Mouse (Mus musculus) hindbrain, embryonic 16.5 days (tissue): ENCODE measurements around the gene Foxa1. TPM values are rescaled to one million over a fixed set of nuclear protein-coding genes. Genes with fewer than 3 reads are reported as not detected.

Experiments used
- ATAC-seq: fragments of 200-750 bp; cut with Nextera tagmentation; 2 replicates; pipeline ENCODE4 v1.8.0; 2017; ENCODE audit warnings: moderate TSS enrichment, moderate library complexity
- H3K27ac ChIP-seq: fragments of 300-500 bp; sonication (generic); 2 replicates; pipeline ENCODE4 v1.5.1; 2014; ENCODE audit warnings: low read depth, mild to moderate bottlenecking, control low read depth, low read length, moderate library complexity
- H3K27me3 ChIP-seq: fragments of 300-500 bp; sonication (generic); replicated peaks from 2 replicates; pipeline ENCODE4 v1.6.1; 2014; ENCODE audit warnings: low read length; ENCODE audit not compliant: control insufficient read depth, insufficient read depth
- H3K36me3 ChIP-seq: fragments of 300-500 bp; sonication (generic); 2 replicates; pipeline ENCODE4 v1.6.1; 2014; ENCODE audit warnings: mild to moderate bottlenecking, low read length, moderate library complexity, mixed read lengths; ENCODE audit not compliant: control insufficient read depth, insufficient read depth
- H3K4me1 ChIP-seq: fragments of 300-500 bp; sonication (generic); 2 replicates; pipeline ENCODE4 v1.6.1; 2014; ENCODE audit warnings: low read depth, low read length; ENCODE audit not compliant: control insufficient read depth, insufficient read depth
- H3K4me2 ChIP-seq: fragments of 300-500 bp; sonication (generic); 2 replicates; pipeline ENCODE4 v1.6.1; 2014; ENCODE audit warnings: mild to moderate bottlenecking, low read length, control low read depth, moderate library complexity
- H3K4me3 ChIP-seq: fragments of 300-500 bp; sonication (generic); 2 replicates; pipeline ENCODE4 v1.5.1; 2014; ENCODE audit warnings: mild to moderate bottlenecking, low read length, control low read depth, moderate library complexity
- H3K9ac ChIP-seq: fragments of 300-500 bp; sonication (generic); 2 replicates; pipeline ENCODE4 v1.6.1; 2014; ENCODE audit warnings: low read depth, mild to moderate bottlenecking, control low read depth, low read length, moderate library complexity
- H3K9me3 ChIP-seq: fragments of 300-500 bp; sonication (generic); 2 replicates; pipeline ENCODE4 v1.6.1; 2014; ENCODE audit warnings: mild to moderate bottlenecking, low read length, moderate library complexity; ENCODE audit not compliant: control insufficient read depth
- WGBS: fragments of 180-500 bp; shearing (Covaris S2); extraction: QIAGEN DNeasy Blood & Tissue Kit; methylation state at CpG from one replicate; pipeline ENCODE4 v1.1.7; 2014; 5-methylcytosine and 5-hydroxymethylcytosine counted together
- polyA plus RNA-seq: library from polyadenylated mRNA; unstranded; fragments of >200 nt; fragmentation: Nextera tagmentation; extraction: Ambion mirVana; gene quantifications from 2 replicates; pipeline ENCODE4 v1.2.1, GENCODE M21; 2015

Gene Foxa1
- polyA plus RNA-seq, 1 experiment from 2014 or later: 0.18 TPM

DNA sequence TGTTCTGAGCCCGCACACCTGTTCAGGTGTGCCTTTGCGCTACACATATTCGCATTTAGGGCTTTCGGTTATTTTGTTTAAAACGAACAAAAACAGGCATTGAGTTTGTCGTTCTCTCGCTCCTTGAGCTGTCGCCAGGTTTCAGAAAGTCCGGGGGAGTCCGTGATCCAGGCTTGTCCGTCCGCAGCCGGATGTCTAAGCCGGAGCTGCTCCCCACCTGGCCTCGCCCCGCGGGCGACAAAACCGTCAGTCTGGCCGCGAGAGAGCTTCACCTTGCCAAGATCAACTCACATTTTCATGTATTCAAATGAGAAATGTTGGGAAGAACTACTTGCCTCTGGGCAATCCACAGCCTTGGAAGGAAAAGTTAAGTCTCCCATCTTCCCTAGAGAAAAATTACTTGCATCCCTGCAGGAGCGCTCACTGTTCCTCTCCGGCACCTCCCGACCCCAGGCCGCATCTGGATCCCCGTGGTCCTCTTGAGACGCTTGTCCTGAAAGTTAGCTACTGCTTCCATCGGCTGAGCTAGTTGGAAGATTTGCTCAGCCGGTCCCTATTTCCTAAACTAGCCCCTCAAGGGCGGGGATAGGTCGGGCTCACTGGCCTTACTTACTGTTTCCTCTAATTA is 3.6 kb upstream of the Foxa1 start:
- WGBS: 1% methylated on average over 31 of the region's 31 CpGs
- H3K4me2 ChIP-seq: no peak overlapping the region
- H3K27me3 ChIP-seq: peaks cover 88% of the 10 kb centered on the region
- H3K4me1 ChIP-seq: peaks cover 9% of the 10 kb centered on the region
- H3K4me3 ChIP-seq: no peak overlapping the region
- H3K9me3 ChIP-seq: peaks cover 2% of the 10 kb centered on the region; the same call in 1 of the 2 replicates
- H3K36me3 ChIP-seq: no peaks in the 10 kb centered on the region
- ATAC-seq: no peak
- H3K9ac ChIP-seq: no peak overlapping the region
- H3K27ac ChIP-seq: no peak overlapping the region

DNA sequence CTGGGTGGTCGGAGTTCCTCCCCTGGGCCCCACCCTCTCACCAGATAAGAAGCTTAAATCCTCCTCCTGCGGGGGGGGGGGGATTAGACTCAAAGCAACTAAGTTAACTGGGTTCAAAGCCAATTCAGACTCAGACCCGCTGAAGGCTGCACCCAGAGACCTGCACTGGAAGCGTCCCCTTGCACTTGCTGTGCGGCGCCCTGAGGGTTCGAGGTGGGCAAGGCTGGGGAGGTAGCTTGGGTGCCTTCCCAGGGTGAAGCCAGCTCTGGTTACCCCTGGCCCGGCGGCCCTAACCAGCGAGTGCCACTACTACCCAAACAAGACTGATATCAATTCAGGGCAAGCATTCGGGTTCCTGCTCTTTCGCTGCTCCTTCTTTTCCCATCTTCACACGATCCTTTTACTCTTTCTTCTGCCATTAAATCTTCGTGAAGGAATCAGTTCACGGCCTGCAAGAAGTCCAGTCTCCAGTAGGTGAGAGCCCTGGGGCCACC is 3.0 kb upstream of the Foxa1 start:
- Histone ChIP-seq H3K27ac (no peak overlapping the region), H3K36me3 (no peaks in the 10 kb centered on the region), H3K4me2 (no peak overlapping the region), H3K9me3 (peaks cover 2% of the 10 kb centered on the region; the same call in 1 of the 2 replicates), H3K9ac (no peak overlapping the region), H3K4me3 (no peak overlapping the region), H3K27me3 (peaks cover 85% of the 10 kb centered on the region), H3K4me1 (peaks cover 10% of the 10 kb centered on the region)
- no peak for ATAC-seq
- WGBS: 3% methylated on average over 15 of the region's 15 CpGs

GRCm38 (mm10) chr12:57548981-57549666 is 2.4 kb upstream of the Foxa1 start:
- H3K36me3 ChIP-seq: no peaks in the 10 kb centered on the region
- H3K4me2 ChIP-seq: no peak overlapping the region
- no peak overlapping the region for H3K9ac ChIP-seq
- no peak overlapping the region for H3K27ac ChIP-seq
- ATAC-seq: no peak
- H3K4me3 ChIP-seq: no peak overlapping the region
- H3K9me3 ChIP-seq: peaks cover 2% of the 10 kb centered on the region; the same call in 1 of the 2 replicates
- 2% methylated on average over 24 of the region's 25 CpGs for WGBS
- peaks cover 10% of the 10 kb centered on the region for H3K4me1 ChIP-seq
- H3K27me3 ChIP-seq: peaks cover 80% of the 10 kb centered on the region

DNA sequence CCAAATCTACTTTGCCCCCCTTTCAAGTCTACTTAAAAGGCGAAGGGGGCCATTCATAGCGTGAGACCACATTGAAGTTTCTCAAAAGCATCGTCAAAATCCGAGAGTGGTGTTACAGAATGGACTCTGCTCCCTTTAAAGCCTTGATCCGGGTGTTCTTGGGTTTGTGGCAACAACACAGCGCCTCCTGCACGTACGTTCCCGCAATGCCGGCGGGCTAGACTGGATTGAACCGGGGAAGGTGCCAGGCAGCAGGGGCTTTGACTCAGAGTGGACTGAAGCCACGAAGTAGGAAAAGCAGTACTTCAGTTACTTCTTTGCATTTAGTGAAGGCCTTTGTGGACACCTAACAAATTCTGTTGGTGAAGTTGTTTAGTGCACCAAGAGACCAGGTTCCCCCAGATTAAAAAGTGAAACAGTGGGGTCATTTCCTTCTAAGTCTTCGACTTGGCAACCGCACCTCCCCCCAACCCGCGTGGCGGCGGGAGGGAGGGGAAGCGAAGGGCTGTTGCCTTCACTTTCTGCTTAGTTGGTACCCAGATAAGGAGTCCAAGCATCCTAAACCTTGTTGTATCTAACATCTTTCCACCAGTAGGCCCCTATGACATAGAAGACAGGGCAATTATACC is 1.8 kb upstream of the Foxa1 start:
- 3% methylated on average over 20 of the region's 20 CpGs for WGBS
- no peak for ATAC-seq
- no peak overlapping the region for H3K27ac ChIP-seq
- H3K4me2 ChIP-seq: no peak overlapping the region
- no peaks in the 10 kb centered on the region for H3K36me3 ChIP-seq
- no peak overlapping the region for H3K4me3 ChIP-seq
- peaks cover 2% of the 10 kb centered on the region; the same call in 1 of the 2 replicates for H3K9me3 ChIP-seq
- peaks cover 77% of the 10 kb centered on the region for H3K27me3 ChIP-seq
- H3K9ac ChIP-seq: no peak overlapping the region
- peaks cover 10% of the 10 kb centered on the region for H3K4me1 ChIP-seq

- 2% methylated on average over 9 of the region's 9 CpGs for WGBS
- Histone ChIP-seq H3K4me2 (no peak overlapping the region), H3K36me3 (no peaks in the 10 kb centered on the region), H3K4me1 (peaks cover 10% of the 10 kb centered on the region), H3K4me3 (no peak overlapping the region), H3K27me3 (peaks cover 78% of the 10 kb centered on the region), H3K9me3 (peaks cover 4% of the 10 kb centered on the region; the same call in 1 of the 2 replicates), H3K27ac (no peak overlapping the region), H3K9ac (no peak overlapping the region)
- no peak for ATAC-seq
Observed at GRCm38 (mm10) chr12:57547890-57548289, 1.2 kb upstream of the Foxa1 start.

DNA sequence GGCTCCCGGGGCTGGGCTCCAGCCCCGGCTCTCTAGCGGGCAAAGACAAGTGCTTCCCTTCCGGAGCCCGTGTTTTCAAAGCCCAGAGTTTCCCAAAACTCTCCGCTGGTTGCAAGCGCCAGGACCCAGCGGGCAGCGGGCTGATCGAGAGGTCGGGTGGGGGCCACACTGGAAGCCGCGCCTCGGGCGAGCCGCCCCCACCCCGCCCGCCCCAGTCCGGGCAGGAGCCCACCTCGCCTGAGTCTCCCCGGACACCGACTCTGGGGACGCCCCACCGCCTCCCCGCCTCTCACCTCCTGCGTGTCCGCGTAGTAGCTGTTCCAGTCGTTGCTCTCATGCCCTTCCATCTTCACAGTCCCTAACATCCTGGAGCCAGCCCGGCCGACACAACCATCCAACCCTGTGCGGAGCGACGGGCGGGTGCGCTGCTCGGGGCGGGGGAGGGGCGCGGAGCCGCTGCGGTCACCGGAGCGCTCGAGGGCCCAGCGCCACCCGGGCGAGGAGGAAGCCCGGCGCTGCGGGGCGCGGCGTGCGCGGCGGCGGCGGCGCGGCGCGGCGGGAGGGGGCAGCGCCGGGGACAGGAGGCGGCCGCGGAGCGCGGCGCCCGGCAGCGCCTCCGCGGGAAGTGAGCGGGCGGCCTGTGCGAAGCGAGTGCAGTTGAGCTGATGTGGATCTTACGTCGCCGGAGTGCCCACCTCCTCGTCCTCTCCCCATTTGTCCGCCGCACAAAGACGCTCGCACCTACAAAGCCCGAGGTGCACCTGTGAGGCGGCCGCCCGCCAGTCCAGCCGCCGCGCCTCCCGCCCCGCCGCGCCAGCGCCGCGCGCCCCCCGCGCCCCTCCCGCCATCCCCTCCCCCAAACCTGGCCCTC is 1.1 kb downstream of the Foxa1 start:
- H3K9me3 ChIP-seq: peaks cover 5% of the 10 kb centered on the region; the same call in 1 of the 2 replicates
- no peak overlapping the region for H3K27ac ChIP-seq
- H3K36me3 ChIP-seq: no peaks in the 10 kb centered on the region
- H3K4me1 ChIP-seq: peaks cover 10% of the 10 kb centered on the region
- H3K27me3 ChIP-seq: peaks cover 74% of the 10 kb centered on the region
- peak overlapping the region; percentile 72 for H3K4me2 ChIP-seq
- peak overlapping the region; percentile 46 for H3K4me3 ChIP-seq
- H3K9ac ChIP-seq: 0 out of 2 replicates have a peak overlapping the region, but pooled peaks have one; percentile 41
- under 1% methylated on average over 78 of the region's 106 CpGs for WGBS
- ATAC-seq: 0 out of 2 replicates have a peak, but pooled peaks have one; percentile 37

DNA sequence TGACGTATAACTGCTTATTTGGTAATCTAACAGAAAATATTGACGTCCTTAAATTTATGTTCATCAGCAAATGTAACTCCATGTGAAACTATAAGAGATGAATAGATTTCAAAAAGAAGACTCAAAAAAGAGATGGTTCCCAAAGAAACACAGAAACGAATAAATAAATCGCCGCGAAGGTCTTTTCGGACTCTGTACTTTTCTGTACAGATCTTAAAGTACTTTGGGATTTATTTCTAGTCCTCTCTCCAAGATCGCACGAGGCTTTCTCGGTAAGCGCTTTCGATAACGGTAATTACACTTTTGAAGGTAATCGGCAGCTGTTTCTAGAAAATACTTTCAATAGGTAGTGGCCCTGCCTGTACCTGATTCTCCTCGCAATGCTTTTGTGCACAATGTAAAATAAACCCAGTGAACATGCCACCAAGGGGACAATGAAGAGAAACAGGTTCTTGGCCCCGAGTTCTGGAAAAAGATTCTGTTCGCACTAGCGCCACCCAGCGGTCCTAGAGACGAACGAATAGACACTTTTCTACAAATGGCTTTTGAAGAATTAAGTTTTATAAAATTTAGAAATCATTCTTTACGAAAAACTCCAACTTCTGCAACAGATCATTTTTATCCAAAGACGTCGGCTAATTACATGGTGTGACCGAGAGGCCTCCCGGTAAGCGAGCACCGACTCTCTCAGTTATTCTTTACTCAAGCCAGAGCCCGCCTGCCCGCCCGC is 1.9 kb downstream of the Foxa1 start:
- H3K9ac ChIP-seq: no peak overlapping the region
- 1% methylated on average over 31 of the region's 31 CpGs for WGBS
- peaks cover 10% of the 10 kb centered on the region for H3K4me1 ChIP-seq
- H3K4me3 ChIP-seq: peak overlapping the region; percentile 46
- H3K27ac ChIP-seq: no peak overlapping the region
- ATAC-seq: 0 out of 2 replicates have a peak, but pooled peaks have one; percentile 22
- H3K36me3 ChIP-seq: no peaks in the 10 kb centered on the region
- H3K27me3 ChIP-seq: peaks cover 68% of the 10 kb centered on the region
- H3K9me3 ChIP-seq: peaks cover 5% of the 10 kb centered on the region; the same call in 1 of the 2 replicates
- H3K4me2 ChIP-seq: peak overlapping the region; percentile 72

GRCm38 (mm10) chr12:57543627-57543991 is 3.1 kb downstream of the Foxa1 start:
- no peaks in the 10 kb centered on the region for H3K36me3 ChIP-seq
- H3K27ac ChIP-seq: no peak overlapping the region
- H3K4me2 ChIP-seq: no peak overlapping the region
- H3K4me1 ChIP-seq: peaks cover 10% of the 10 kb centered on the region
- peaks cover 5% of the 10 kb centered on the region; the same call in 1 of the 2 replicates for H3K9me3 ChIP-seq
- 3% methylated on average over 10 of the region's 10 CpGs for WGBS
- no peak overlapping the region for H3K4me3 ChIP-seq
- peaks cover 64% of the 10 kb centered on the region for H3K27me3 ChIP-seq
- H3K9ac ChIP-seq: no peak overlapping the region
- ATAC-seq: no peak
